Mouse (Mus musculus) heart, adult 11 months (tissue): ENCODE data around the gene Gm2115.

Source experiments
- DNase-seq: peaks from one replicate; pipeline ENCODE4 v3.0.0; 2022

Gene Gm2115

DNA sequence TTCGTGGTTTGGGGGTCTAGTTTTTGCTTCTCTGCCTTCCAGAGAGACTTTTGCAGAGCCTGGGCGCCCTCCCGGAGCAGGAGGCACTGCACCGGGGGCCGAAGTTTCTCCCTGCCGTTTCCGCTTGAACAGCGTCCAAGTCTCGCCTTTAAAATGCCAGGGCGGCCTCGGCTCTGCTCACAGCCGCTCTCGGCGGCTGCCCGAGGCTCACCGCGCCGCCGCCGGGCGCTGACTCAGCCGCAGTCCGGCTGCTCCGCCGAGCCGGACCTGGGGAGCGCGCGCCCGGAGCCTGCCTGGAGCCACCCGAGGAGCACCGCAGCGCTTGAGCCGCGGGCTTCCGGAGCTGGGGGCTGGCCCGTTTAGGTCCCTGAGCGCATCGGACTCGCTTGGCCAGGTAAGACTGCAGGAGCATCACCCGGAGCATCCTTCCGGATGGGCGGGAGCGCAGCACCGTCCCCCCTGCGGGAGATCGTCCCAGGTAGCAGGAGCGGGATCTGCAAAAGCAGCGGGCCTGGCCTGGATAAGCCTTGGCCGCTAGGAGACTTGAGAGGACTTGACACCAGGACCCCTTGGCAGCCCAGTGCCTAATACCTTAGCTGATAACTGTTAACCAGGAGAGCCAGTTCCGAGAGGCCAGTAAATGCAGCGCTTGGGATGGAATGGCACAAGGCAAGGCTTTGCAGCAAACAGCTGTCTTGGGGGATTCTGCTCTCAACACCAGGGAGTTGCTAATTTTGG lies at the start of gene Gm2115:
Gene Gm2115, plus strand, starts transcription at position 159 of the 738 bp plus-strand sequence.
- DNase-seq, result no peak

- no peak for DNase-seq
These were observed 45.0 kb upstream of the Gm2115 start for GRCm38 (mm10) chr7:84483447-84484407.

DNA sequence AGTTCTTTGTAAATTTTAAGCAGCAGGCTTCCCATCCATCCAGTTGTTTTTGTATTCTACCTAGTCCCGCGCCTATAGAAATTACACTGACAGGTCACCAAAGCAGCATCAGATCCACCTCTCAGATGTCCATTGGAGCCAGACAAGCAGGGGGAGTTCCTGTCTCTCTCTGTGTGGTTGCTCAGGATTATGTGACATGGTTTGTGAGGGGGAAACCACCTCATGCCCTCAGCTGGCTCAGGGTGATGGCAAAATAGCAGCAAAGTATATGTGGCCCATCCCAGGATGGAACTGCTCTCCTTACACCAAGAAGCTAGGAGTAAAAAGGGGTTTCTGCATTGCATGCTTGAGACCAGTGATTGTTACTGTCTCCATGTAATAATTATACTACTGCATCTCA lies 42.3 kb upstream of the Gm2115 start:
- no peak for DNase-seq

- no peak for DNase-seq
These were observed 25.6 kb upstream of the Gm2115 start for GRCm38 (mm10) chr7:84503163-84503562.

- no peak for DNase-seq
These were observed 10.1 kb upstream of the Gm2115 start for GRCm38 (mm10) chr7:84518533-84519198.

GRCm38 (mm10) chr7:84521329-84521728 lies 7.4 kb upstream of the Gm2115 start:
- no peak for DNase-seq

DNA sequence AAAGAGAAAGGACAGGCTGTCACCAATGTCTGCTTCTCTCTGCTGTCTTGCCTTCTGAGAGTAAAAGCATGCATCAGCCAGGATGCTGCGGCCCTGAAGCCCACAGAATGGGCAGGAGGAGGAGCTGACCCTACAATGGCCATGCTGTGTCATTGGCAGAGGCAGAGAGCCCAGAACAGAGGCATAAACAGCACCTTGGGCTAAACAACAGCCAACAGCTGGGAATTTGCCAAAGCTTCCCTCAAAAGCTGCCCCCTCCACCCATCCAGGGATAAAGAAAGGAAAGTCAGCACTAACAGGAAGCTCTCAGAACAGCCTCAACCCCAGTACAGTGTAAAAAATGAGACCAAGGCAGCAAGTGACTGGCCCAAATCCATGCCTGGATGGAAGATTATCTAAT lies 6.3 kb upstream of the Gm2115 start:
- no peak for DNase-seq

DNA sequence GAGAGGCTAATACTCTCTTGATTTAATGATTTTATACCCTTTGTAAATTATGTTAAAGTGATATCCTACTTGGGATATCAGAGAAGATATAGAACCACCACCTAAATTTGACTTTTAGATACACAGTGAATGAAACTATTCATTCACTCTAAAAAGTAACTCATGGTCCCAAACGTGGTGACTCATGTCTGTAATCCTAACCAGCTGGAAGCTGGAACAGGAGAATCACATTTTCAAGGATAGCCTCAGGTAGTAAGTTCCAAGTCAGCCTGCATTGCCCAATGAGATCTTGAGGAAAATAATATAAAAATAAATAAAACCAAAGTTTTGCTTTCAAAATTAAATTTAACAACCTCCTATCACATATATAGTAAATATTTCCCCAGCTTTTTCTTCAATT lies 2.6 kb upstream of the Gm2115 start:
- no peak for DNase-seq

GRCm38 (mm10) chr7:84532795-84533194 lies 4.0 kb downstream of the Gm2115 start:
- DNase-seq, result peak; percentile 12

DNA sequence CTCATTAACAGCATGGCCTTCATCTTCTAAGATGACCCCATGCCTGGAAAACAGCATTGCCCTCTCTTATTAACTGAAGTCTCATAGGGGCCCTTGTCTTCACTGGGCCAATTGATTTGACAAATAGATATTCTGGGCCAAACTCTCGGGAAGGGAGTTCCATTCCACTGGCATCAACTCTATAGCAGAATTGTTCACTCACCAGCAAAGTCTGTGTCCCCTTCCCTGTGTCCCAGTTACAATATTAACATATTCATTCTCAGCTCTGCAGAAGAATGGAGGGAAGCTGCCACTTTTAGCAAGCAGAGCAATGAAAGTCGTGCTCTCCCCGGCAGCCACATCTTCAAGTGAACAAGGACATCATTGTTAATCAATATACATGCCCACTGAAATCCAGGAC lies 5.9 kb downstream of the Gm2115 start:
- no peak for DNase-seq

DNA sequence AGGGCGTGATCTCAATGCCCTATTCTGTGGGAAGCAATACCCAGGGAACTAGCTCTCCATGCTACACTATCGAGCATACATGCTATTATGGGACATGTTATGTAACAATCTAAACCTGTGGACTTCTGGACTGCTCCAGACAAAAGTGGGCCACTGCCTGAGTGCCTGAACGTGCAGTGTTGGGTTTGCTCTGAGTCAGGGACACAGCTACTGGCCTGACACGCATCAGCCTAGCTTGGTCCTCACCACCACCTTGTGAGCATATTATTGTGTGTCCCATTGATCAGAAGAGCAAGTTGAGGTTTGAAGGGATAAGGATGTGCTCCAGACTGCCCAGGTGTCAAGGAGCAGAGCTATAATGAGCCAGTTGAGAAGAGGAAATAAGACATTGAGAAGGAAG lies 16.2 kb downstream of the Gm2115 start:
- DNase-seq, result peak; percentile 79

GRCm38 (mm10) chr7:84546667-84547066 lies 17.9 kb downstream of the Gm2115 start:
- peak; percentile 50 for DNase-seq

- peak; percentile 82 for DNase-seq
These were observed 22.7 kb downstream of the Gm2115 start for GRCm38 (mm10) chr7:84551472-84551871.

DNA sequence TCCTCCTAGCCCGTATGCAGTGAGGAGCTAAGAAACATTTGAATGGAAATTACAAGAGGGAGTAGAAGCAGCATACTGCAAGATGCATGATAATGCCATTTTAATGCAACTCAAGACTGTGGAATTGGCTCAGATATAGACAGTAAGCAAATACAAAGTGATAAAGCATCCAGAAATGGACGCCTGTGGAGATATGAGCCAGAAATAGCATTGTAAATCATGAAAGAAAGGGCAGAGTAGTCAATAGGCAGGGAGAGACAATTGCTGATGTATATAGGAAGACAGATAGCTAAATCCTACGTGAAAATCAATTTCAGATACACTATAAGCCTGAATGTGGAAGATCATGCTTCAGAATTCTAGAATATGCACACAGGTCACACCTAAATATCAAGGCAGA lies 26.5 kb downstream of the Gm2115 start:
- DNase-seq, result no peak

DNA sequence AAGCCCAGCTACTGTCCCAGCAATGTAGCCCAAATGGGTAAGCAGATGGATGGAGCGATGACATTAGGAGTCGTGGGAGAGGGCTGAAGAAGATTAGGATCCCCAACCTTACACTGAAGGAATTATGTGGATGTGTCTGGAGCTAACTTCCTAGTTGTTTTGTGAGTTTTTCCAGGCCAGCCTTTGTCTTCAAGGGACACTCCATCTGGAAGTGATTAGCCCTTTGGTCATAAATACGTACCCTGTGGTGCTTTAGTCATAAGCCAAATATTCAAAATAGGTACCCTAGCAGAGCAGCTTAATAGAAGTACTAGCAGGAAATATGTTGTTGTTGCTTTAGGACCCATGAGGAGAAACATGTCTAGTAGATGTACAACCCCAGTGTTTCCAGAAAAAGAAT lies 28.6 kb downstream of the Gm2115 start:
- peak; percentile 7 for DNase-seq

DNA sequence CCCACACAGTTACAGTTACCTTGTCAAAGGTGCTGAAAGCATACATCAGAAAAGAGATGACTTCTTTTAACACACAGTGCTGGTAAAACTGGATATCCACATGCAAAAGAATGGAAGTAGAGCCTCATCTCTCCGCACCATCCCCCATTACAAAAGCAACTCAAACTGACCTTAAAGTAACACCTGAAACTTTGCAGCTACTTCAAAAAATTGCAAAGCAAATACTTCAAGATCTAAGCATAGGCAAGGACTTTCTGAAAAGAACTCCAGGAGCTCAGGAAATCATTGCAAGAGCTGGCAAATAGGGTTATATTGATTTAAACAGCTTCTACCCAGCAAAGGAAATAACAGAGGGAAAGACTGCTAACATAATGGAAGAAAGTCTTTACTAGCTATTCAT lies 31.7 kb downstream of the Gm2115 start:
- DNase-seq, result no peak

- peak; percentile 50 for DNase-seq
These were observed 35.5 kb downstream of the Gm2115 start for GRCm38 (mm10) chr7:84564236-84564635.

DNA sequence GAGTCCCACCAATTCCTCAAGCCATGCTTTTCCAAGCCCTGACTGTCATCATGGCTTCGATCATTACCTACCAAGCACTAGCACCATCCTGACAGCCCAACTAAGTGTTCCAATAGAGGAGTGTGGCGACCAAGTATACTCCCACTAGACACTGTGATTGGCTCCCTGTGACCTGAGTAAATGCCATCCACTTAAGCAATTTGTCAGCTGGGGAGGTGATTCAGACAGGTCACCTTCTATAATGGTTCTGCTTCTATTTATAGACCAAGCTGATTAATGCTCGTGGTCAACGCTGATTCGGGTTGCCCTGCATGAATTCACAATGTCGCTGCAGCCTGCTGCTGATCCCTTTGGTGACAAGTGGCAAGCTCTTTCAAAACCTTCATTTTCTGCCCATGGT lies 37.4 kb downstream of the Gm2115 start:
- DNase-seq, result peak; percentile 93

- DNase-seq, result peak; percentile 89
These were observed 48.3 kb downstream of the Gm2115 start for GRCm38 (mm10) chr7:84577034-84577433.

DNA sequence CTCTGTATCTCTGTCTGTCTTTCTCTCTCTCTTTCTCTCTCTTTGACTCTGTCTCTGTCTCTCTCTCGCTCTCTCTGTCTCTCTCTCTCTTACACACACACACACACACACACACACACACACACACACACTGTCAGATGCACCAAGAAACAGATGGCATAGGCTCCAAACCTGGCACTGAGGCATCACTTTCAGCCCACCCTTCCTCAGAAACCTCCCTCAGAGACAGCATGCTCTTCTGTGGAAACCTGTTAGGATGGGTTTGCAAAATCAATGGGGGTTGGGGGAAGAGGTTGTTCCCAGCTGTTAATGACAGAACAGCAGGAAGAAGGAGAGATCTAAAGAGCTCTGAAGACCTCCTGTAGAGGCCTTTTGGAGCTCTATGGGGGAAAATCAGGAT lies 50.1 kb downstream of the Gm2115 start:
- peak; percentile 66 for DNase-seq

DNA sequence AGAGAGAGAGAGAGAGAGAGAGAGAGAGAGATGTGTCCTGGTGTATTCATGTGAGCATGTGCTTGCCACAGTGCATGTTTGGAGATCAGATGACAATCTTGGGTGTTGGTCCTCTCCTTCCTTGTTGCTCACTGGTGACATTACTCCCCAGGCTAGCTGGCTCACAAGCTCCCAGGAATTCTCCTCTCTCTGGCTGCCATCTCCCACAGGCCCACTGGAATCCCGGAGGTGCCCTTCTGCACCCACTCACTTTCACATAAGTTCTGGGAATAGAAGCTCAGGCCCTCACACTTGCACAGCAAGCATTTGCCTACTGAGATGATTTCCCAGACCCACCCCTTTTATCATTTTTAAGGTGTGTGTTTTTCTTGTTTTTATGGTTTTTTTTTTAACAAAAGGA lies 51.0 kb downstream of the Gm2115 start:
- DNase-seq, result peak; percentile 52

DNA sequence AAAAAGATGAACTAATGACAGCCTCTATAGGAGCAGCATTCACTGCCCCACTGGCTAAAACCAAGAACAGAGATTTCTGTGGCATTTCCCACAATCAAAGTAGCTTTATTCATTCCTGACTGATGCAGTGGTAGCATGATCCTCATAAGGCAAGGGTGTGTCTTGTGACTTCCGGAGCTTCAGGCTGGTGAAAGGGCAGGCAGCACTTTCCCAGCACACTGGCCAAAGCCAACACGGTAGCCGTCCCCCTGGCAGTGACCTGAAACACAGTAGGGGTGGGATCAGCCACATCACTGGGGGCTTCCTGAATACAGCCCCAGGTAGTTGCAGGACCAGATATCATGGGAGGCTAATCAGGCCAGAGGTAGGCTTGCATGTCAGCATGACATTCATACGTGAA lies 56.3 kb downstream of the Gm2115 start:
- DNase-seq, result peak; percentile 80

DNA sequence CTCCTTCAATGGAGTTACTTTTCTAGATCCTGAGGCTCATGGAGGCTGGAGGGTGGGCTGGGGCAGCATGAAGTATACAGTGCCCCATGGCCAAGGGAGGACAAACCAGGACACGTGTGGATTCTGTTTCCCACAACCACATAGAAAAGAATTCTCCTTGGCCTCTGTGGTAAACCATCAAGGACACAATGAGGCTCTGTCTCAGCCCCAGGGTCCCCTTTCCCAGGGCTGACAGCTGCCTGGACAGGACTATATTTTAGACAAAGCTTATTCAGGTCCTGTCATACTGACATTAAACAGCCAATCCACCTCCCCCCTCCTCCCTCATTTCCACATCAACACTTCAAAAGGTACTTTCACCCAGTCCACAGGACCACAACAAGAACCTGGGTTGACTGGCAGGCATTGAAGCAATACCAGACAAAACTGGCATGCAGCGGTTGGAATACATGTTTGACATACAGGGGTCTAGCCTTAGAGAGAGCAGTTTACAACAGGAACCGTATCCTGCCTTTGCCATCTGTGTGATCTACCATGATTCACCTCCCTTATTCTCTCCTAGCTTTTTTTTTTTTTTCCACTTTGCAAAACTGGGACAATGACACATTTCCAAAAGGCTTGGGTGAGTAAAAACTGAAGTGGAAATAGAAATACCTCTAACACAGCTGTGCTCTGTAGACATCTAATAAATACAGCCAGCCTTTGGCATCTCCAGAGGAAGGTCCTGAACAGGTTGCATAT lies 57.8 kb downstream of the Gm2115 start:
- DNase-seq, result peak; percentile 67
